Mouse (Mus musculus) testis, adult 2 months (tissue): ENCODE measurements around the gene Fbrs.

ENCODE experiments used
- CTCF ChIP-seq: fragments of 200-500 bp; IDR thresholded peaks from 2 replicates; pipeline ENCODE4 v1.5.1; 2012; ENCODE audit warnings: low read depth, mild to moderate bottlenecking, inconsistent platforms, low read length, moderate library complexity; ENCODE audit not compliant: control insufficient read depth, insufficient read depth, insufficient replicate concordance
- POLR2A ChIP-seq: fragments of 200-500 bp; IDR thresholded peaks from 2 replicates; pipeline ENCODE4 v1.6.1; 2012; ENCODE audit warnings: low read depth, mild to moderate bottlenecking, inconsistent platforms, low read length, moderate library complexity; ENCODE audit not compliant: control insufficient read depth

DNA sequence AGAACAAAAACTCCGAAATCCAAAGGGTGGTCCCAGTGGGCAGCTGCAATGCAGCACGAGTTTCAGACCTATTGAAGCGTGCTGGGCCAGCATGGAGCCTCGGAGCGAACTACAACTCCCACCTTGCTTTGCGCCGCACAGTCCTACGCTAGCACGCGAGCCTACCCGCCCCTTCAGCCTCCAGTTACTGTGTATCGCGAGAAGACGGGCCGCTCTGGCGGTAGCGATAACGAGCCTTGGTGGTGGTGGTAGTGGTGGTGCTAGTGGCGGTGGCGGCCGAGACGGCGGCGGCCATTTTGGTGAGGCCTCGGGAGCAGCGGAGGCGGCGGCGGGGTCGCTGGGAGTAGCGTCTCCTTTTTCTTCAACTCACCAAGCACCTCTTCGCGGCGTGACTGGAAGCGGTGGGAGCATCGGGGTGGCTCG lies 32.8 kb downstream of the Fbrs start, which contains the start of gene Srcap:
- TF ChIP-seq CTCF, result no peak
- peak; percentile 94 for TF ChIP-seq POLR2A
